ENCODE assay signal across 10 mouse cellular contexts in genomic region chr11:80784294-80784743, GRCm38 (mm10). TPM values are rescaled to one million over a fixed set of nuclear protein-coding genes. Genes with fewer than 3 reads are reported as not detected.
A peak's percentile ranks its signal among the peaks of the same experiment; 100 is the strongest.
DNase-seq lines count a peak whose midpoint lies in the region; ATAC-seq and TF ChIP-seq lines count a peak whose summit lies in the region.
"Had no signal": no experiment of that assay in that cellular context is flagged by ENCODE, and none has a peak within 500 bp of the region (broad histone marks: within the 10 kb centered on the region; RNA-seq: fewer than 3 reads in every experiment).

No protein-coding gene starts in this region.

- peak; percentile 29 for DNase-seq in adrenal gland, postnatal 10 days
- no peak for DNase-seq in adrenal gland, postnatal 14 days
- peak; percentile 85 for DNase-seq in liver
- no peak for DNase-seq in T-cell, adult 2 months (ENCODE audit: low spot score)
- DNase-seq in limb, embryonic 10.5 days (ENCODE audit: low spot score), result no peak
- DNase-seq in testis, postnatal 10 days (ENCODE audit: low spot score), result no peak
- DNase-seq: adrenal gland, adult 8-10 months had no signal

- H3K36me3 ChIP-seq in small intestine, adult 2 months (ENCODE audit: control insufficient read depth, insufficient read depth, low read length), result no peaks in the 10 kb centered on the region
- no peaks in the 10 kb centered on the region for H3K36me3 ChIP-seq in limb, embryonic 10.5 days

- H3K4me3 ChIP-seq in small intestine, adult 2 months (ENCODE audit: low read depth, low read length), result no peak overlapping the region
- H3K4me3 ChIP-seq in limb, embryonic 10.5 days, result no peak overlapping the region
- H3K4me3 ChIP-seq: megakaryocyte, embryonic 14.5 days had no signal

- 17% methylated on average over 3 of the region's 3 CpGs for WGBS in small intestine, adult 2 months
- 35% methylated on average over 3 of the region's 3 CpGs for WGBS in limb, embryonic 10.5 days

- H3K27ac ChIP-seq in small intestine, adult 2 months (ENCODE audit: insufficient read depth, low read depth, low read length), result peak overlapping the region; percentile 92
- H3K27ac ChIP-seq in limb, embryonic 10.5 days, result no peak overlapping the region

- TF ChIP-seq POLR2A in small intestine, adult 2 months (IDR thresholded peaks at IDR 0.05; ENCODE audit: low read depth, low read length), result no peak; the same call in 1 of the 2 replicates

- peak; percentile 79 for ATAC-seq in erythroblast, adult 5-6 weeks (replicated peaks; ENCODE audit: low FRiP score, poor library complexity, severe bottlenecking)

- no peak for TF ChIP-seq CTCF in small intestine, adult 2 months (IDR thresholded peaks at IDR 0.05; ENCODE audit: extremely low read depth, insufficient read length, insufficient replicate concordance, low read depth, low read length)

- H3K27me3 ChIP-seq in small intestine, adult 2 months (ENCODE audit: control insufficient read depth, insufficient read depth, low read length), result no peaks in the 10 kb centered on the region
- peaks cover 3% of the 10 kb centered on the region; the same call in 1 of the 2 replicates for H3K27me3 ChIP-seq in limb, embryonic 10.5 days (ENCODE audit: low read depth, poor library complexity, severe bottlenecking)

- H3K9me3 ChIP-seq in limb, embryonic 10.5 days (replicated peaks), result no peaks in the 10 kb centered on the region

- H3K4me1 ChIP-seq in small intestine, adult 2 months (ENCODE audit: control insufficient read depth, insufficient read depth, insufficient read length, low read length), result peaks cover 26% of the 10 kb centered on the region
- peaks cover 13% of the 10 kb centered on the region for H3K4me1 ChIP-seq in limb, embryonic 10.5 days

RNA-seq across cellular contexts. Expression of gene Myo1d, which starts 4.5 kb away (rescaled TPM):
- 10 to 100 TPM; 28.2 to 30.7 TPM for total RNA-seq in adrenal gland, postnatal 10 days (2021)
- total RNA-seq in adrenal gland, postnatal 14 days (2021), result 46.3 and 47.1 TPM in 2 replicates
- total RNA-seq in erythroblast, adult 5-6 weeks (2015; ENCODE audit: low replicate concordance), result 64.4 and 69.2 TPM in 2 replicates
- 74.5 and 89.8 TPM in 2 replicates for total RNA-seq in erythroblast, adult 5-6 weeks (2017; ENCODE audit: low replicate concordance)
- polyA plus RNA-seq in small intestine, adult 2 months (2012; rRNA removed), result 66.0 and 139 TPM in 2 replicates
- 3.8 and 4.6 TPM in 2 replicates for polyA plus RNA-seq in limb, embryonic 10.5 days (2016; fragmentation: Nextera tagmentation; extraction: Ambion mirVana)

RNA-seq across cellular contexts. Expression of gene Tmem98, which starts 25.7 kb away (rescaled TPM):
- total RNA-seq in adrenal gland, postnatal 10 days (2021), result 10 to 100 TPM; 30.4 to 30.8 TPM
- 32.9 and 34.5 TPM in 2 replicates for total RNA-seq in adrenal gland, postnatal 14 days (2021)
- total RNA-seq in erythroblast, adult 5-6 weeks (2015; ENCODE audit: low replicate concordance), result not detected in 2 replicates
- not detected in 2 replicates for total RNA-seq in erythroblast, adult 5-6 weeks (2017; ENCODE audit: low replicate concordance)
- 100 and 209 TPM in 2 replicates for polyA plus RNA-seq in small intestine, adult 2 months (2012; rRNA removed)
- polyA plus RNA-seq in limb, embryonic 10.5 days (2016; fragmentation: Nextera tagmentation; extraction: Ambion mirVana), result 138 and 145 TPM in 2 replicates

Comparison
In these comparisons a context has a peak if more than half of its experiments do, and no peak if none do; other contexts are left out.
1. DNase-seq: peak in adrenal gland, postnatal 10 days (single experiment) and liver (single experiment); none in adrenal gland, postnatal 14 days (single experiment), T-cell, adult 2 months (single experiment), limb, embryonic 10.5 days (single experiment) and testis, postnatal 10 days (single experiment).
2. RNA of gene Tmem98, which starts 25.7 kb away (total RNA-seq): 32.9 to 34.5 TPM in adrenal gland, postnatal 14 days and 30.4 to 30.8 TPM in adrenal gland, postnatal 10 days; not detected in erythroblast, adult 5-6 weeks; every median in the first group is over 10 times any median in the second.